Mouse (Mus musculus) right cerebral cortex, postnatal 14 days (tissue): ENCODE data around the gene Fkbp1b.
"Not testable (repeated sequence)": the region's sequence is repeated elsewhere in the genome, so short reads cannot be mapped to it uniquely, and the experiment has no call there.

Source experiments
- DNase-seq: peaks from one replicate; pipeline ENCODE4 v3.0.0; 2022

Fkbp1b gene

GRCm38 (mm10) chr12:4842890-4843597 lies 1.7 kb upstream of the Fkbp1b start, which contains the start of gene Wdcp:
Gene Wdcp (plus strand): TSS chr12:4843303.
- peak; percentile 89 for DNase-seq

GRCm38 (mm10) chr12:4842456-4842855 lies 1.1 kb upstream of the Fkbp1b start:
- no peak for DNase-seq

DNA sequence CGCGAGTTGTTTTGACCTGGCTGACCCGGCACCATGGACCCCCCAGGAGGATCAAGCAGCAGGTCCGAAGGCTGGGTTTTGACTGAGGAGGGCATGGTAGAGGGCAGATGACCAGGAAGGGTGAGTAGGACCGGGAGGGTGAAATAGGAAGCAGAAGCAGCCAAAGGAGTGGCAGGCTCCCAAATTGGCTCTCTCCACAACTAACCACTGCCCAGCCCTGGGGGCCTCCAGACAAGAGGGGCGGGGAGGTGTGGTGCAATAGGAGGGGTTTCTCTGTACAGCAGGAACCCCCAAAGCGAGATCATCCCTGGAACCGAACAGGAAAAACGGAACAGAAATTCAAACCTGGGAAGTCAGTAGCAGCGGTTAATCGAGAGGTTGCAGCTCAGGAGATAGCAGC lies 650 bp downstream of the Fkbp1b start:
- no peak for DNase-seq

DNA sequence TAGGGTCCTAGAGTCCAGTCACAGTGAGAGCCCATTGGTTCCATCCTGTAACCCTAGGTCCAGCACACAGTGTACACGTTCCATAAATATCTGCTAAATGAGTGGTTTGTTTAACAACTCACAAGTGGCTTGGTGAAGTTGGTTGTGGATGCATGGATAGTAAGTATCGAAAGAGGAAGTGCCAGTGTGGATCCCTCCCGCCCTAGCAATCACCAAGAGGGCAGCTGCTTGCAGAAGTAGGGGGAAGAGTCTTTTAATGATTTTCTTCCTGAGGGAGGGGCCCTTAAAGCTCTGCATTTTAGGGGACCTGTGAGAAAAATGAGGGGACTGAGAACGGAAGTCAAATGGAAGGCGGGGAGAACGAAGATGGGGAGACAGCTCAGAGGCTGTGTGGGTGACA lies 1.4 kb downstream of the Fkbp1b start:
- no peak for DNase-seq

DNA sequence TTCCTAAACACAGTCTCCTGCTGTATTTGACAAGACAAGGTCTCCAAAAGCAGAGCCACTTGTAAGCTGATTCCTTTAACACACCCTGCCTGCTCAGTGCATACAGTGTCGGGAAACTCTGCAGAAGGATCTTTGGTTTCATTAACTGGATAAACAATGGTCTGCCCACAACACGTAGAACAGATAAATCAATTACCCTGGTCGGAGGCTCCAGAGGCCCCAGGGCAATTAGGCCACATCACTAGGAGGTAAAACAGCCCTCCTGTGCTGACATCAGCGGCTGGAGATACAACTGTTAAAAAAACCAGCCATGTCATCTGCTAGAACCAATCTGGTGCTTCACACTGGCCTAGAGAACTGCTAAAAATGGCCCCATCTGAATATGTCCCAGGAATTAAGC lies 4.4 kb downstream of the Fkbp1b start:
- DNase-seq: no peak

- no peak for DNase-seq
These were observed 14.1 kb downstream of the Fkbp1b start for GRCm38 (mm10) chr12:4827256-4827655.

DNA sequence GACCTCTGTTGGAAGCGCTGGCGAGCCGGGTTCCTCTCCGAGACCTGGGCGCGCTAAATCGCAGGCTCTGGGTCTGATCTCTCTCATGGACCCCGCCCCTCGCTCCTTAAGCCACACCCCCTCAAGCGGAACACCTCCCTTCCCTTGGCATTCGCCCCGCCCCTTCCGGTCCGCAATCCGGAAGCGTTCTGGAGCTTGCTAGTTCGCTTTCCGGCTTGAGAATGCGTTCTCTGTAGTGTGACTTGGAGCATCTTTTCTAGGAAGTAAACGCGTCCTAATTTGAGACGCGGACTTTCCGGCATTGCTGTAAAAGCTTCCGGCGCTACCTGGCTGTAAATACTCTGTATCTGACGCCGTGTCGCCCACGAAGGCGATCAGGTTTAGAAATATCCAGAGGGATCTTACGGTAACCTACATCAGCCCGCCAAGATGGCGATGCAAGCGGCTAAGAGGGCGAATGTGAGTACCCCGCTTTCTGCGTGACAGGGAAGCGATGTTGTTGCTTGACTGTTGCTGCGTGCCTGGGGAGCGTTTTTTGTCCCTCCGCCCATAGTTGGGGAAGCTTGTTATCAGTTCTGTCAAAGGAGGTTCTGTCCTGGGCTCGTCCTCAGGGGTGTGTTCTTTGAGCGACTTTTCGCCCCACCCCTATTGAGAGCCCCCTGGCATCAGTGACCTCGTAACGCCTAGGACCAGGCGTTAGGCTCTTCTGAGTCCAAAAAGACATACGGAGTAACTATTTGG lies 23.9 kb downstream of the Fkbp1b start, which contains the start of gene Sf3b6:
Gene Sf3b6, plus strand, starts transcription at position 184 of the 741 bp plus-strand sequence.
- peak; percentile 97 for DNase-seq

DNA sequence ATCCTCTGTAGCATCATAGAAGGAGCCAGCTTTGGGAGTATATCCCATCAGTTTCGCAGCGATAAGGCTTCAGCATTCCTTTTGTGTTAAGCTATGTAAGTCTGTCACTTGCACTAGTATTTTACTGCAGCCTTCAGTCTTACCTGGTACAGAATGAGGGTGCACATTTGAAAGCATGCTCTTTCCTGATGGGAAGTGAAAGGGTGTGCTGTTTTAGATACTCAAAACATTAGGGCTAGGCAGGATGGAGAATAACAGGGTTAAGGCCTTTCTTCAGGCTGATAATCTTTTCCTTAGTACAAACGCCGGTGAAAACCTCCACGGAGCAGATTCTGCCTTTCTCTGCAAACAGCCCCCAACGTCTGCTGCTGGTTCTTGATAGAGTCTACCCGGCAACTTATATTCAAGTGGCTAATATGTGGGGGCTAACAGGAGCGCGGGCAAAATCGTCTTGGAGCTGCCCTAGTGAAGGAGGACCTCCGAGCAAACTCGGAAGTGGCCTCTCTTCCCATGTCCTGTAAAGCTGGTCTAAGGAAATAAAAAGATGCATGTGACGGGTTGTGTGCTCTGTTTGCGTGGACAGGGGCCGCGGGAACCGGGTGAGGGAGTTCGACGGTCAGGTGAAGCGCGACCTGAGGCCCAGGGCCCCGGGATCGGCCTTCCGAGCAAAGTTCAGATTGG lies 24.6 kb downstream of the Fkbp1b start:
- DNase-seq: no peak

- no peak for DNase-seq
These were observed 27.8 kb downstream of the Fkbp1b start for GRCm38 (mm10) chr12:4813636-4814035.

DNA sequence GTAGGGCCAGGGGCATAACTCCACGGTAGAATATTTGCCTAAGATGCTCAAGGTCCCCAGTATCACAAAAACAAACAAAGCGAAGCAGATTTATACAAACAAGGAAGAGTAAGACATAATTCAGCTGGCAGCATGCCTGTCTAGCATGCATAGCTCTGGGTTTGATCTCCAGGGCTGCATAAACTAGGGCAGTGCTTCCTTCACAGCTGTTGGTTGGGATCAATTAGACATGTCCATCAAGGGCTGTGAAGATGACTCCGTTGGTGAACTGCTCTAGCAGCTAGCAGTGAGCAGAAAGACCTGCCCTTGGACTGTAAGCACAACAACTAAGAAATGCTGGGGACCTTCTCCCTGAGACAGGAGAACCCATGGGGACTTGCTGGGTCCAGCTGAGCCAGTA lies 29.7 kb downstream of the Fkbp1b start:
- no peak for DNase-seq

DNA sequence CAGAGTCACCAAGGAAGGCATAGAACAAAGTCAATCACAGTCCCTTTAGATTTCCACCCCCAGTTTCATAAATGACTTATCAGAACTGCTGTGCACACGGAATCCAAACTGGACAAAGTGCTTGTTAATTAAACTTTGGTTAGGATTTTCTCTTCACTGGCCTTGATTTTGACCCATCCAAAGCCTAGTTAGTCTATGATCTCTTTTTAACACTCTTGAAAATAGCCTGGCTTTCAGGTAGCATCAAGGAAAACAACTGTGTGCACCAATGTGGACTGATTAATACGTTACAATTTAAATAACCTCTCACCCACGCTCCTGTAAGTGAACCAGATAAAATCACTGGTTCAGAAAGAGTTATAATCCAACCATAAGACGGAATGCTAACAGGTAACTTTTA lies 30.4 kb downstream of the Fkbp1b start:
- DNase-seq: no peak

DNA sequence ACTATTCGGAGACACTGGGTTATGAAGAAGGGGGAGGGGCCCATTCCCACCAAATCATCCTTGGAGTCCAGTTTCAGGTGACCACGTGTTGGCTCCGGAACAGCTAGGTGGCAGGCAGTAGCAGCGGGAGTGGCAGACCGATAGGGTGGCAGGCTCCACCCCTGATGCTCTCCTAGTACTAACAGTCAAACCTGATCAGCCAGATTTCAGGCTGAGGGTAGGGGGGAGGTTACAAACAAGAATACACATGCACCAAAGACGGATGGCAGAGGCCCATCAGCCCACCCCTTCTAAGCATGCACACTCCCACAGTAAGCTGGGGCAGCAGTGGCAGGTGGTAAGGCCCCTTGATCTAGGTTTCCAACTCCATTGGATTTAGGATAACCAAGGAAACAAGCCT lies 43.9 kb downstream of the Fkbp1b start:
- DNase-seq: not testable (repeated sequence)

GRCm38 (mm10) chr12:4793718-4794117 lies 47.7 kb downstream of the Fkbp1b start:
- DNase-seq: peak; percentile 30

DNA sequence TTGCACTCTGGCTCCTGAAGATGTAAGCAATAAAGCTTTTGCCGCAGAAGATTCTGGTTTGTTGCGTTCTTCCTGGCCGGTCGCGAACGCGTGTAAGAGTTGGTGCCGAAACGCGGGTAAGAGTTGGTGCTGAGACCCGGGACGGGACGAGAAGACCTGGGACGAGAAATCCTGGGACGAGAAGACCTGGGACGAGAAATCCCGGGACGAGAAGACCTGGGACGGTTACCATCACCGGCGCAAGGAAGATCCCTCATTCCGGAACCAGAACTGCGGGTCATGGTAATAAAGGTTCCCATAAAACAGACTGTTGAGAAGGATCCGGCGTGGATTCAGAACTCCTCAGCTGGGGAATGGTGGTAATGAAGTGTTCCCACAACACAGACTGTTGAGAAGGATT lies 53.3 kb downstream of the Fkbp1b start:
- DNase-seq: not testable (repeated sequence)

DNA sequence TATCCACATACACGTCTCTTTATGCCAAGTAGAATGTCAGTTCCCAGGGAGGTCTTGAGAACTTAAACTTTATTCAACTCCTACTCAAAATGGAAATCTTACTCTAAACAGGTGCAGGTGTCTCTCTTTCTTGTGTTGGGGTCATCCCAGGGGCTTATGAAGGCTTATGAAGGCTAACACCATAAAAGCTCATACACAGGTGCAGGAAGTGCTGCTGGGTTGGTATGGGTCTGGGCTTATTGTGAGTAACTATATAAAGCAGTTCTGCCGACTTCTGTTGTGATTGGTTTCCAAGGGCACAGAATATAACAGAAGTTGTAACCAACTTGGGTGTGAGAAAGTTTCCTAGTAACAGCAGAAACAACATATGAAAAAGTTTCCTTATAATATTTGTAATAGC lies 56.9 kb downstream of the Fkbp1b start:
- no peak for DNase-seq

- no peak for DNase-seq
These were observed 57.8 kb downstream of the Fkbp1b start for GRCm38 (mm10) chr12:4783598-4783997.
